Mouse (Mus musculus): ENCODE data around the gene Dcp1a. TPM values are rescaled to one million over a fixed set of nuclear protein-coding genes. Genes with fewer than 3 reads are reported as not detected.

Dcp1a gene
- polyA plus RNA-seq (2012; rRNA removed), result 22.4 and 22.5 TPM in 2 replicates

DNA sequence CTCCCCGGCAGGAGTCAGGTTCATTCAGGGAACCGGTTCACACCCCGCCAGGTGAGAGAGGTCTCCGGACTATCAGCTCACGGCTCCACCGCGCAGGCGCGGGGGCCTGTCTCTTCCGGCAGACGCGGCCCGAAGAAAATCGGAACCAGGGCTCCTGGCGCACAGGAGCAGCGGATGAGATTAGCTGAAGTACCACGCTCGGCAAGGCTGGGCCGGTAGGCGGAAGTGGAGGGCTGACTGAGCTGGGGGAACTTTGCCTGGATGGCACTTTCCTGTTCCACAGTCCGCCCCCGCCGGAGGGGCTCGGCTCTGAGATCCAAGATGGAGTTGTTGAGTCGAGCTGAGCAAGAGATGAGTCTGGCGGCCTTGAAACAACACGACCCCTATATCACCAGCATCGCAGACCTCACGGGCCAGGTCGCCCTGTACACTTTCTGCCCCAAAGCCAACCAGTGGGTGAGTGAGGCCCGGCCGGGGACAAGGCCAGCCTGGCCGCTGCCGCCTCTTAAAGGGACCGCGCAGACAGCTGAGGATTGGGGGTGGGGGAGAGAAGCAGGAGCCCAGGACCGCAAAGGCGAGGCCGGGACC, at the start of gene Dcp1a:
Gene Dcp1a, plus strand, starts transcription at position 175 of the 588 bp plus-strand sequence.

DNA sequence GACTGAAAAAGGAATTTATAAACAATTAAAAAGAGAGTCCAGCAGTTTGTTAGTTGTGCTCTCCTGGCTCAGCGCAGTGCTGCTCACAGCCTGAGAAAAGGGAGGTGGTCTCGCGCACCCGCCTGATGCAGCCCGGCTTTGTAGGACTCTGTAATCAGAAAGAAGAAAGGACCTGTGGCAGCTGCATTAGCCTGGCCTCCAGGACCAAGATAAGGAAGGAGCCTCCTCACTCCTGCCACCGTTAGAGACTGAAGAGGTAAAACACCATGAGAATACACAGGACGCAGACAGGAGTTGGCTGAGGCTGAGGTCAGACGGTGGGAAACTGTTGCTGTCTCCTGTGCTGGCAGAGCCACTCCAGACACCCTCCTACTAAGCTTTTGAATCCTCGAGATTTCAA, 12.0 kb downstream of the Dcp1a start, which contains the start of gene Cacna1d:
Gene Cacna1d, minus strand, starts transcription at position 114 of the 400 bp plus-strand sequence.

DNA sequence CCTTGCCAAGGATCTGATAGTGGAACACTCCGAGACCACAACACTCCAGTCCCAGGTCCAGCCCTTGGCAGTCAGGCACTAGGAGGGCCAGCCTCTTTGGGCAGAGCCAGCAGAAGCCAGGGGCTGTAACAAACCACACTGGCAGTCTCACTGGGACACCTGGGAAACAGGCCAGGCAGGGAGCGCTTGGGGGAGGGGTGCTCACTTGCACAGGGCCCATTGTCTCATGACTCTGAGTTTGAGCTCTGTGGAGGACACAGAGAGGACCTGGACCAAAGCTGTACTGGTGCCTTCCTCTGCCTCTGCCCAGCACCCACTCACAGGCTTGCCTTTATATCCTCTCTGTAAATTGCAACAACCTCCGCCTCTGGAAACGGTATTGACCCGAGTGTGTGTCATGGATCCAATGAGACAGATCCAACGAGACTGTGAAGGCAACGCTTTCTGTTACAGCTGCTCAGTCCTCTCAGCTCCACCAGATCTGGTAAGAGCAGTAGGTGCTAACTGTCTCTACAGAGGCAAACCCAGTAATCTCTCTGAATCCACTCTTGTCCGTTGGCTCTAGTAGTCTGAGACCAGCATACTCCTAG, 68.9 kb downstream of the Dcp1a start, which contains the start of gene Tkt:
Gene Tkt, plus strand, starts transcription at position 229 of the 590 bp plus-strand sequence.

Other genes starting within 250 kb of the Dcp1a start
- 46.6 and 48.9 TPM in 2 replicates for gene Cacna1d, start 11.9 kb downstream of the Dcp1a start, polyA plus RNA-seq (2012; rRNA removed)
- 268 and 272 TPM in 2 replicates for gene Tkt, start 68.8 kb downstream of the Dcp1a start, polyA plus RNA-seq (2012; rRNA removed)
- 42.9 and 48.9 TPM in 2 replicates for gene Prkcd, start 146.7 kb downstream of the Dcp1a start, polyA plus RNA-seq (2012; rRNA removed)
- 10.2 and 11.0 TPM in 2 replicates for gene Rft1, start 174.8 kb downstream of the Dcp1a start, polyA plus RNA-seq (2012; rRNA removed)
- gene Sfmbt1, start 235.3 kb downstream of the Dcp1a start, polyA plus RNA-seq (2012; rRNA removed), result 7.1 TPM in 2 replicates

All from central nervous system, embryonic 18 days (tissue).